Mouse (Mus musculus): Measurements from ENCODE around the gene Trmt10a. TPM values are rescaled to one million over a fixed set of nuclear protein-coding genes. Genes with fewer than 3 reads are reported as not detected.

The Trmt10a gene
- polyA plus RNA-seq, 1 experiment: 0.24 TPM

GRCm38 (mm10) chr3:138175551-138175950 is 32.3 kb downstream of the Trmt10a start:
- TF ChIP-seq POLR2A (IDR thresholded peaks at IDR 0.05; ENCODE audit: low read depth, low read length) (no peak), CTCF (IDR thresholded peaks at IDR 0.05; ENCODE audit: extremely low read depth, insufficient read length, insufficient replicate concordance, low read depth, low read length) (no peak)
- Histone ChIP-seq H3K4me1 (ENCODE audit: control insufficient read depth, insufficient read depth, insufficient read length, low read length) (no peaks in the 10 kb centered on the region), H3K4me3 (ENCODE audit: low read depth, low read length) (no peak overlapping the region), H3K27ac (ENCODE audit: insufficient read depth, low read depth, low read length) (no peak overlapping the region), H3K27me3 (ENCODE audit: control insufficient read depth, insufficient read depth, low read length) (no peaks in the 10 kb centered on the region), H3K36me3 (ENCODE audit: control insufficient read depth, insufficient read depth, low read length) (no peaks in the 10 kb centered on the region)
- 80% methylated on average over 6 of the region's 6 CpGs for WGBS

- Histone ChIP-seq H3K4me1 (ENCODE audit: control insufficient read depth, insufficient read depth, insufficient read length, low read length) (no peaks in the 10 kb centered on the region), H3K4me3 (ENCODE audit: low read depth, low read length) (no peak overlapping the region), H3K27ac (ENCODE audit: insufficient read depth, low read depth, low read length) (no peak overlapping the region), H3K36me3 (ENCODE audit: control insufficient read depth, insufficient read depth, low read length) (no peaks in the 10 kb centered on the region), H3K27me3 (ENCODE audit: control insufficient read depth, insufficient read depth, low read length) (no peaks in the 10 kb centered on the region)
- no peak for TF ChIP-seq CTCF (IDR thresholded peaks at IDR 0.05; ENCODE audit: extremely low read depth, insufficient read length, insufficient replicate concordance, low read depth, low read length)
- TF ChIP-seq POLR2A (IDR thresholded peaks at IDR 0.05; ENCODE audit: low read depth, low read length): no peak
- 72% methylated on average over 2 of the region's 2 CpGs for WGBS
Observed at GRCm38 (mm10) chr3:138182019-138182418, 38.8 kb downstream of the Trmt10a start.

GRCm38 (mm10) chr3:138183371-138183770 is 40.1 kb downstream of the Trmt10a start:
- 87% methylated on average over 7 of the region's 7 CpGs for WGBS
- H3K4me1 ChIP-seq (ENCODE audit: control insufficient read depth, insufficient read depth, insufficient read length, low read length): no peaks in the 10 kb centered on the region
- no peaks in the 10 kb centered on the region for H3K36me3 ChIP-seq (ENCODE audit: control insufficient read depth, insufficient read depth, low read length)
- H3K27me3 ChIP-seq (ENCODE audit: control insufficient read depth, insufficient read depth, low read length): no peaks in the 10 kb centered on the region
- TF ChIP-seq POLR2A (IDR thresholded peaks at IDR 0.05; ENCODE audit: low read depth, low read length) (no peak), CTCF (IDR thresholded peaks at IDR 0.05; ENCODE audit: extremely low read depth, insufficient read length, insufficient replicate concordance, low read depth, low read length) (no peak)
- H3K4me3 ChIP-seq (ENCODE audit: low read depth, low read length): no peak overlapping the region
- no peak overlapping the region for H3K27ac ChIP-seq (ENCODE audit: insufficient read depth, low read depth, low read length)

DNA sequence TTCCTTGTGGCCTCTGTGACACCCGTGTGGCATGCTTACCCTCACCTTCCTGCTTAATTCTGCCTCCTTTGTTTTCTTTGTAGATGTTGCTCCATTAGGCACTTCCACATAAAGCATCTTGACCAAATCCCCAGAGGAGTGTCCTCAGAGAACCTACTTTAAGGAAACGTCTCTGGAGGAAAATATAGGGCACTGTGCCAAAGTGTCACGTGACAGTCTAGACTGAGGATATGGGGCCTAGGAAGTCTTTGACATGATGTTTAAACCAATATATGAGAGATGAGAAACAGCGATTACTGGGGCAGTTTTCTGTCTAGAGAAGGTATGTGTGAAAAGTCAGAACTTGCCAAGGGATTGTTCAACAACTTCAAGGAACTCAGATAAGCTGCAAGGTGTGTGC is 42.0 kb downstream of the Trmt10a start:
- H3K4me3 ChIP-seq (ENCODE audit: low read depth, low read length): no peak overlapping the region
- H3K27me3 ChIP-seq (ENCODE audit: control insufficient read depth, insufficient read depth, low read length): no peaks in the 10 kb centered on the region
- no peaks in the 10 kb centered on the region for H3K4me1 ChIP-seq (ENCODE audit: control insufficient read depth, insufficient read depth, insufficient read length, low read length)
- H3K27ac ChIP-seq (ENCODE audit: insufficient read depth, low read depth, low read length): no peak overlapping the region
- TF ChIP-seq POLR2A (IDR thresholded peaks at IDR 0.05; ENCODE audit: low read depth, low read length): no peak
- TF ChIP-seq CTCF (IDR thresholded peaks at IDR 0.05; ENCODE audit: extremely low read depth, insufficient read length, insufficient replicate concordance, low read depth, low read length): no peak
- 13% methylated on average over 4 of the region's 4 CpGs for WGBS
- no peaks in the 10 kb centered on the region for H3K36me3 ChIP-seq (ENCODE audit: control insufficient read depth, insufficient read depth, low read length)

DNA sequence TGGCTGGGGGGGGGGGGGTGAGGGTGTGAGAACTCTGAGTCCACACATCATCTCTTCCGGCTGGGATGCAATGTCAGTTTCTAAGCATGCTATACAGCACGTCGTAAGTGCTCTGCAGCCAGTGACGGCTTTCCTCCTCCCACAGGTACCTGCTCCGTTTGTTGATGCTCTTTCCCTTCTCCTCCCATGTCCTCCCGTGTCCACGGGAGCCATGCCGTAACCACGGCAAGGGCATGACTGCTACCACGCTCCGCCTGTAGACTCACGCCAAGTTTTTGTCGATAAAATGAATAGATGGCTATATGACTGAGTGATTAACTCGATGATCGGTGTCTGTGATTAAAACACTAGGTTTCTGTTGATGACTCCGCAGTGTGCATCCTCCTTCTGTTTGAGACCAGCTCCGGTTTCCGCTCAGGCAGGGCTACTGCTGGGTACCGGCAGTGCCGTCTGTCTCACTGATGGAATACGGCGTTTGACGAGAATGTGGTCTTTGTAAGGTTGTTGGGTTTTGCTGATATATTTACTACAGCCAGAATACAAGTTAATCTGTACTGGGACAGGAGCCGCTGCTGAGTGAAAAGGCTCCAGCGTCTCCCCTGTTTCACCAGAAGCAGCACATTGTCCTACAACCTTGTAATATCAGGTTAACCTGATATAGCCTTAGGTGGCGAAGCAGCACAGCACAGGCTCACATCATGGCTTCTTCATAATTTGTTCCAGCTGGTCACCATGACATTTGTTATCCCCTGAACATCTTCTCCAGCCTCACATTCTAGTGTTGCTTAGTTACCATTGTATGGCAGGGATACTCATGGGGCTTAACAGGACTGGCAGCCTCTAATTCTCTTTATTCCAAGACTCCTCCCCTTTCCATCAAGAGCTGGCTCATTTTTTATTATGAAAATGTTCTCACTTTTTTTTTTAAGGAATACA is 43.0 kb downstream of the Trmt10a start:
- H3K27ac ChIP-seq (ENCODE audit: insufficient read depth, low read depth, low read length): no peak overlapping the region
- no peaks in the 10 kb centered on the region for H3K36me3 ChIP-seq (ENCODE audit: control insufficient read depth, insufficient read depth, low read length)
- no peak overlapping the region for H3K4me3 ChIP-seq (ENCODE audit: low read depth, low read length)
- H3K27me3 ChIP-seq (ENCODE audit: control insufficient read depth, insufficient read depth, low read length): no peaks in the 10 kb centered on the region
- no peaks in the 10 kb centered on the region for H3K4me1 ChIP-seq (ENCODE audit: control insufficient read depth, insufficient read depth, insufficient read length, low read length)
- WGBS: 80% methylated on average over 26 of the region's 26 CpGs
- no peak for TF ChIP-seq CTCF (IDR thresholded peaks at IDR 0.05; ENCODE audit: extremely low read depth, insufficient read length, insufficient replicate concordance, low read depth, low read length)
- no peak for TF ChIP-seq POLR2A (IDR thresholded peaks at IDR 0.05; ENCODE audit: low read depth, low read length)

DNA sequence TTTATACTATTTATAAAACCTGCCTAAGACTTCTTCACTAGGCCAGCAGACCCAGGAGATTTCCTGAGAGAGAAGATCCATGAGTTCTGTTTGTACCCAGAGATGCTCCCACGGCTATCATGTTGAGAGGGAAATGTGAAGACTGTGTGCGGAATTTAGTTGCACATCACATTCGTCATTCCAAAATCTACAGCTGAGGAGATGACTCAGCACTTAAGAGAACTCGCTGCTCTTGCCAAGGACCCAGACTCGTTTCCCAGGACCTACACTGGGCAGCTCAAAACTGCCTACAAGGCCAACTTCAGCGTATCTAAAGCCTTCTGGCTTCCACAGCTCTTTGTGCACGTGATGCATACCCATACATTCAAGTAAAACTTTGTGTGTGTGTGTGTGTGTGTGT is 49.0 kb downstream of the Trmt10a start:
- TF ChIP-seq CTCF (IDR thresholded peaks at IDR 0.05; ENCODE audit: extremely low read depth, insufficient read length, insufficient replicate concordance, low read depth, low read length) (no peak), POLR2A (IDR thresholded peaks at IDR 0.05; ENCODE audit: low read depth, low read length) (no peak)
- Histone ChIP-seq H3K4me3 (ENCODE audit: low read depth, low read length) (no peak overlapping the region), H3K27me3 (ENCODE audit: control insufficient read depth, insufficient read depth, low read length) (no peaks in the 10 kb centered on the region), H3K4me1 (ENCODE audit: control insufficient read depth, insufficient read depth, insufficient read length, low read length) (no peaks in the 10 kb centered on the region), H3K36me3 (ENCODE audit: control insufficient read depth, insufficient read depth, low read length) (no peaks in the 10 kb centered on the region), H3K27ac (ENCODE audit: insufficient read depth, low read depth, low read length) (no peak overlapping the region)
- WGBS: 77% methylated on average over 7 of the region's 7 CpGs

- H3K27me3 ChIP-seq (ENCODE audit: control insufficient read depth, insufficient read depth, low read length): no peaks in the 10 kb centered on the region
- no peaks in the 10 kb centered on the region; the same call in 1 of the 2 replicates for H3K4me1 ChIP-seq (ENCODE audit: control insufficient read depth, insufficient read depth, insufficient read length, low read length)
- no peak for TF ChIP-seq POLR2A (IDR thresholded peaks at IDR 0.05; ENCODE audit: low read depth, low read length)
- no peak for TF ChIP-seq CTCF (IDR thresholded peaks at IDR 0.05; ENCODE audit: extremely low read depth, insufficient read length, insufficient replicate concordance, low read depth, low read length)
- H3K4me3 ChIP-seq (ENCODE audit: low read depth, low read length): no peak within 1 kb of the TSS
- 77% methylated on average over 15 of the region's 15 CpGs for WGBS
- no peak within 1 kb of the TSS for H3K27ac ChIP-seq (ENCODE audit: insufficient read depth, low read depth, low read length)
- H3K36me3 ChIP-seq (ENCODE audit: control insufficient read depth, insufficient read depth, low read length): no peaks in the 10 kb centered on the region
Observed at GRCm38 (mm10) chr3:138193683-138194302, 50.5 kb downstream of the Trmt10a start, which contains the start of gene 4930579F01Rik. Gene 4930579F01Rik (minus strand): TSS chr3:138193825.

All from small intestine, adult 2 months (tissue).